Mouse (Mus musculus) embryo, embryonic 10.5 days (tissue): Measurements from ENCODE around the gene Pmm1.
"Not testable (repeated sequence)": the region's sequence is repeated elsewhere in the genome, so short reads cannot be mapped to it uniquely, and the experiment has no call there.

Experiments used
- DNase-seq: peaks from one replicate; pipeline ENCODE4 v3.0.0-alpha.2; 2015; ENCODE audit warnings: low spot score

The Pmm1 gene

DNA sequence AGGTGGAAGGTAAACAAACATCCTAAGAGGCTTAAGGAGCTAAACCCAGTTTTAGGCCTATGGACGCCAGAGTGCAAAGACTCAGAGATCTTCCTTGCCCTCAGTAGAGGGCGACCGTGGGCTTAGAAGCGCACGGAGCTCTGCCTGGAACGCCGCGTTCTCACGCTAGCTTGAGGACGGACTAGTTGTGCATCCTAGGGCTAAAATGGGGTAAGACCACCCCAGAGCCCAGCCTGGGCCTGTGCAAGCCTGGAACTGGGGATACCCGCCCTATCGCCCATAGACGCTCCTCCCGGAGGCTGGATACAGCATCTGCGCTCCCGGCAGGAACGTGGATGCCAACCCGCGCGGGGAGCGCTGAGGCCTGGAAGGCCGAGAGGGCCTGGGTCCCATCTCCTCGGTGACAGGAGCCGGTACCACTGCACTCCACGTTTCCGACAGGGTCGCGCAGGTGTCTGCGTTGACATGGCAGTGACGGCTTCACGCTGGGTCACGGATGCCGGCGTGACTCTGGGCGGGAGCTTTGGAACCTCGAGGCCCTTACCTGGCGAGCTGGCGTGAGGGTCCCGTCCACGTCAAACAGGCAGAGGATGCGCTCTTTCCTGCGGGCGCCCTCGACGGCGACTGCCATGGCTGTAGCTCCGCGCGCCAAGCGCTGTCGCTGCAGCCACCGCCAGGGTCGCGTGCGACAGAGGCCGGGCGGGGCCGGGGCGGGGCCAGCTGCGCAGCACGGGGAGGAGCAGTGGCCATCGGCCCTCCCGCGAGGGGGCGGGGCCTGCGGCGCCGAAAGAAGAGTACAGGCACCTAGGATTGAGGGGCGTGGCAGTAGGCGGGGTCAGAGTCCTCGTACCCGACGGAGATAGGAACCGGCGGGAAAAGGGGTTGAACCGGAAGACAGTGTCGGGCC, at the start of gene Pmm1:
Pmm1 (minus strand) TSS at position 760 of the 907 bp plus-strand sequence.
- DNase-seq = peak; percentile 99

- DNase-seq = no peak
These were observed 43.5 kb upstream of the Pmm1 start for GRCm38 (mm10) chr15:82004257-82004656.

DNA sequence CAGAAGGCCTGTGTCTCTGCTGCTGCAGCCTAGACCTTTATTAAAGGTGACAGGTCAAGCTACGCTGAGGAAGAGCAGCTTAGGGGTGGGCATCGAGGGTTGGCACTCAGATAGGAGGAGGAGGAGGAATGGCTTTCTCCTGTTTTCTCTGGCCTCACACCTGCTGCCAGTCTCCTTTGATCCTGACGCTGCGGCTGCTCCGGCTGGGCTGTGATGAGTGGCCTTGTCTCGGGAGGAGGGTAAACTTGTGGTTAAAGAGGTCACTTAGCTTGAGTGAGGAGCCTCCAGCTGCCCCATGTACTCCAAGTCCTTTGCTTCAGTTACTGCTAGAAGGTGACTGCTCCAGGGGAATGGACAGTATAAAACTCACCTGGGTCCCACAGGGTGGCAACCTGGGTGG, 33.3 kb upstream of the Pmm1 start:
- no peak for DNase-seq

- DNase-seq = peak; percentile 2
These were observed 29.8 kb upstream of the Pmm1 start for GRCm38 (mm10) chr15:81990549-81990948.

- peak; percentile 96 for DNase-seq
These were observed 28.8 kb upstream of the Pmm1 start for GRCm38 (mm10) chr15:81989371-81990062.

GRCm38 (mm10) chr15:81987646-81988045, 26.9 kb upstream of the Pmm1 start, which contains the start of gene Xrcc6:
TSS of gene Xrcc6 (plus strand) at chr15:81987835.
- no peak for DNase-seq

GRCm38 (mm10) chr15:81985267-81986161, 24.8 kb upstream of the Pmm1 start:
- DNase-seq = peak; percentile 34

GRCm38 (mm10) chr15:81982173-81982572, 21.4 kb upstream of the Pmm1 start:
- DNase-seq = peak; percentile 23

- DNase-seq = no peak
These were observed 19.6 kb upstream of the Pmm1 start, which contains the start of gene 1700029P11Rik for GRCm38 (mm10) chr15:81980321-81980720. TSS of gene 1700029P11Rik (plus strand) at chr15:81980540.

- DNase-seq = not testable (repeated sequence)
These were observed 14.4 kb upstream of the Pmm1 start for GRCm38 (mm10) chr15:81975156-81975555.

DNA sequence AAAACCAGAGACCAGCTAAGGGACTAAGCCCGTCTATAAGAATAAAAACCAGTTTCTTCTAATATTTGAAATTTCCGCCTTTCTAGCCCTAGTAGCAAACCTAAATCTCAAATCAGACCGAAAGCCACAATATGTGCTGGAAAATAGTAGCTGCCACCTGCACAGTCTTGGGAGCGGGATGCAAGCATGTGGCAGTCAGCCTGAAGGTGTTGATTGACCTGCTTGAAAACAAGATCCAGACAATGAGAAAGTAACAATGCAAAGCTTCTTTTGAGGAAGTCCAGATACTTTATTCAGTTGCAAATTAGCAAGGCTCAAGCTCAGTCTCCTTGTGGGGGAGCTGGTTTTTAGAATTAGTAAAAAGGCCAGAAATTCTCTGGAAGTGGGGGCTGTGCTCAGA, 9.8 kb upstream of the Pmm1 start:
- not testable (repeated sequence) for DNase-seq

DNA sequence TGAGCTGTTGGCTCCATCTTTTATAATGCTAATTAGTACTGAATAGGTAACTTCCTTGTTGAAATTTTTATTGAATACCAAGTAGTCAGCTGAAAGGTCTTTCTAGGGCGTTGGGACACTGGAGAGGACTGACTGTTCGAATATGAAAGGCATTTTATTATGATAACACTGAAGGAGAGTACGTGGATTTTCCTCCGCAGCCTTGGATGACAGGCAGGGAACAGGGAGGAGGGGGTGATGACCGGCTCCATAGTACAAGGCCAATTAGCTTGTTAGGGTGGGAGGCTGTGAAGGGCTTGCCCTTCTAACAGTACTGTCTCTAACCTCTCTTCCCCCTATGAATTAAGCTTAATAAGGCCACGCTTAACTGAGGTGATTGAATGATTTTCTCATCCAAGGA, 8.9 kb upstream of the Pmm1 start:
- DNase-seq = not testable (repeated sequence)

DNA sequence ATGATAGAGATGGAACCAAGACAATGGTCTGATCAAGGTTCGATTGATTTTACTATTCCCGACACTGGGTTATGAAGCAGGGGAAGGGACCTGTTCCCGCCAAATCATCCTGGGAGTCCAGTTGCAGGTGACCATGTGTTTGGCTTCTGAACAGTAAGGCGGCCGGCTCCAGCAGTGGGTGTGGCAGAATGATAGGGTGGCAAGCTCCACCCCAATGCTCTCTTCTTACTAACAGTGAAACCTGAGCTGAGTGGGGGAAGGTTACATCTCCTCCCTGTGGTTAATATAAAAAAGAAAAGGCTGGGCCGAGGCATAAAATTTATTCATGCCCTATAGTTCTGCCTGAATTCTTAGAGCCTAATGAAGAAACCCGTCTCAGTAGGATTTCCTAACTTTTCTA, 8.4 kb upstream of the Pmm1 start:
- DNase-seq = peak; percentile 23

DNA sequence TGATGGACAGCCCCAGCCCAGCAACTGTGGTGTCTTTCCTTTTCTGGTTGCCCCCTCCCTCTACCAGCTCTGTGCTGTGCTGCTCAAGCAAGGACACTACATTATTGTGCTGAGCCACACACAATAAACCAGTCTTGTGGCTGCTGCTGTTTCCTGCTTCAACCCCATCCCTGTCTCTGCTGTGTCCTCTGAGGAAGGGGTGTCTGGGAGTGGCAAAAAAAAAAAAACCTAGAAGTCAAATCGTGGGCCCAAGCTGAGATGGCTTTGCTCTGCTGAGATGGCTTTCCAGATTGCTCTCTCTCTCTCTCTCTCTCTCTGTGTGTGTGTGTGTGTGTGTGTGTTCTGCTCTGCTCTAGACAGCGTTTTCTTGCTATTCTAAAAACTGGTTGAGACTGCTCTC, 7.7 kb upstream of the Pmm1 start:
- no peak for DNase-seq

DNA sequence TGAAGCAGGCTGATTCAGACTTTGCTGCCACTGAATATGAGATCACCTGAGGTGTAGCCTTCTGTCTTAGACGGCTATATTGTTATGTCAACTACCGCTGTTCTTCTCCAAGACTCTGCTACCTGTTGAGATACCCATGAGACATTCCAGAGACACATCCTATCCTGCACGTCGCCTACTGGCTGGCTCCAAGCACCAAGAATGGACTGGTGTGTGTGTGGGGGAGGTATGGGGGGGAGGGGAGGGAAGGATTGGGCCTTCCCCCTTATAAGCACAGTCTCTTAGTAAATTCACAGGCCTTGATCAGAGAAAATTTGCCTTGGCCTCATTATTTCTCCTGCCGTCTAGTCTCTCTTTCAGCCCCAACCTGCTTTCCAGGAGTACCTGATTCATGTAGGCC, 7.1 kb upstream of the Pmm1 start:
- DNase-seq = no peak

- DNase-seq = no peak
These were observed 5.5 kb upstream of the Pmm1 start for GRCm38 (mm10) chr15:81966062-81966829.

- no peak for DNase-seq
These were observed 4.3 kb upstream of the Pmm1 start for GRCm38 (mm10) chr15:81964980-81965545.

GRCm38 (mm10) chr15:81964262-81964661, 3.5 kb upstream of the Pmm1 start:
- DNase-seq = no peak

DNA sequence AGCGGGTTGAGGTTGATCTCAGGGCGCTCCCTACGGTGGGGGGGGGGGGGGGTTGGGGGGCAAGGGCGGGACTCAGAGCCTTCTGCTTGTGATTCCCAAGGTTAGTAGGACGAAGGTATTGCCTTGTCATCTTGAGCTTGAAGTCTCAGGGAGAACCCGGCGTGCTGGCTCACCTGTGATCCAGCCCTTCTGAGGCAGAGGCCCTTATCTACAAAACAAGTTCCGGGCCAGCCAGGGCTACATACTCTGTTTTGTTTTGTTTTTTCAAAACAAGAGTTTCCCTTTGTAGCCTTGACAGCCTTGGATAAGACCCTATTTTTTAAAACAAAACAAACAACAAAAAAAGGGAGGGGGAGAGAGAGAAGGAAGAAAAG, 335 bp upstream of the Pmm1 start:
- DNase-seq = no peak

GRCm38 (mm10) chr15:81958906-81959305, 1.8 kb downstream of the Pmm1 start:
- no peak for DNase-seq

DNA sequence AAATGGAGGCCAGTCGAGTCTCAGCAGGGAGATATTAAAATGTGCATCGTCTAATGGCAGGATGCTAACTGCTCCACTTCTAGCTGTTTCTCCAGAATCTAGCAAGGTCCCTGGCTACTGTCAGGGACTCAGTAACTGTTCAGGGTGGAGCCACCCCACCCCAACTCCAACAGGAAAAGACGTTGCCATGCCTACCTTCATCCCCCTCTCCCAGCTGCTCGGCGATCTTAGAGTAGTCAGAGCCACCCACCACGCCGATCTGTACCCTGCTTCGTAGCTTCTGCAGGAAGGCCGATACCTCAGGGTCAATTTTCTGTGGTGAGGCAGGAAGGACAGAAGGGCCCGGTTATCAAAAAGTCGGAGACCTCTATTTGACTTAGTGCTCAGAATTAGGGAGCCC, 3.1 kb downstream of the Pmm1 start:
- no peak for DNase-seq
